ENCODE assay signal across 8 mouse cellular contexts in the genomic region with DNA sequence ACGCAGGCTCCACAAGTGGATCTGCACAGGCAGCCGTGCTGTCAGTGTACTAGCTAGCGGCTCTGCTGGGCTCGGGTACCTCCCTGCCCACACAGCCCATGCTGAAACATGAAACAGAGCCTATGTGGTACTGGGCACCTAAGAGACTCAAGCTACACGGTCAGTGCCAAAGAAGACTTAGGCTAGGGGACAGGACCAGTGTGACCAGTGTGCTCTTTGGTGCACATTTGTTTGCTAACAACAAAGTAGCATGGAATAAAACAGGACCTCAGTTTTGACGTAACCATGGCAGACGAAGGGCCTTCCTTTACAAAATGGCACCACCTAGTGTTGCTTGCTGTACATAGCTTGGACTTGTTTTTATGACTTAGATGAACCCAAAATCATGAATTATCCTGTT. TPM values are rescaled to one million over a fixed set of nuclear protein-coding genes. Genes with fewer than 3 reads are reported as not detected.
DNase-seq lines count a peak whose midpoint lies in the region; ATAC-seq and TF ChIP-seq lines count a peak whose summit lies in the region.

No protein-coding gene starts in this region.

- H3K9me3 ChIP-seq in lung, embryonic 16.5 days (ENCODE audit: control insufficient read depth, low read length) = no peaks in the 10 kb centered on the region

- peak overlapping the region; percentile 4; the same call in 1 of the 2 replicates for H3K4me3 ChIP-seq in testis, adult 2 months (ENCODE audit: control insufficient read depth, low read depth, low read length)
- no peak overlapping the region for H3K4me3 ChIP-seq in lung, embryonic 16.5 days (ENCODE audit: low read length)

- peak; percentile 26; the same call in 1 of the 2 replicates for ATAC-seq in lung, embryonic 16.5 days (ENCODE audit: low read depth)

- no peak for TF ChIP-seq CTCF in testis, adult 2 months (IDR thresholded peaks at IDR 0.05; ENCODE audit: control insufficient read depth, insufficient read depth, insufficient replicate concordance, low read depth, low read length)

- TF ChIP-seq POLR2A in testis, adult 2 months (IDR thresholded peaks at IDR 0.05; ENCODE audit: control insufficient read depth, low read depth, low read length) = no peak

- no peaks in the 10 kb centered on the region for H3K27me3 ChIP-seq in testis, adult 2 months (ENCODE audit: control insufficient read depth, insufficient read depth, low read length)
- no peaks in the 10 kb centered on the region; the same call in 1 of the 2 replicates for H3K27me3 ChIP-seq in lung, embryonic 16.5 days (ENCODE audit: control insufficient read depth, insufficient read depth, low read depth, low read length)

- DNase-seq in testis, postnatal 10 days (ENCODE audit: low spot score) = no peak
- peak; percentile 14 for DNase-seq in cerebellum, adult 11 months
- DNase-seq in forelimb bud, embryonic 11.5 days (ENCODE audit: low read depth, low spot score) = peak; percentile 39
- peak; percentile 77 for DNase-seq in kidney, adult 9 months
- DNase-seq in right cerebral cortex, postnatal 14 days = peak; percentile 30
- no peak for DNase-seq in c-Kit-positive CD71-positive TER-119-positive erythroid progenitor cells, embryonic 14.5 days (ENCODE audit: low spot score)

- H3K4me2 ChIP-seq in lung, embryonic 16.5 days (ENCODE audit: low read depth, low read length) = 0 out of 2 replicates have a peak overlapping the region, but pooled peaks have one; percentile 17

- no peaks in the 10 kb centered on the region; the same call in 1 of the 2 replicates for H3K4me1 ChIP-seq in testis, adult 2 months (ENCODE audit: control insufficient read depth, insufficient read depth, low read length)
- H3K4me1 ChIP-seq in lung, embryonic 16.5 days (replicated peaks; ENCODE audit: control insufficient read depth, insufficient read depth, low read length) = peaks cover 1% of the 10 kb centered on the region

- H3K9ac ChIP-seq in lung, embryonic 16.5 days (ENCODE audit: low read length) = no peak overlapping the region

- 28% methylated on average over 7 of the region's 7 CpGs for WGBS in lung, embryonic 16.5 days

- 0 out of 2 replicates have a peak, but pooled peaks cover 1% of the 10 kb centered on the region for H3K36me3 ChIP-seq in testis, adult 2 months (ENCODE audit: control insufficient read depth, insufficient read depth, low read length)
- H3K36me3 ChIP-seq in lung, embryonic 16.5 days (ENCODE audit: control insufficient read depth, insufficient read depth, low read length) = no peaks in the 10 kb centered on the region

- no peak overlapping the region for H3K27ac ChIP-seq in testis, adult 2 months (ENCODE audit: control insufficient read depth, insufficient read depth, low read depth, low read length)
- H3K27ac ChIP-seq in lung, embryonic 16.5 days (ENCODE audit: low read length) = no peak overlapping the region

RNA-seq across cellular contexts. Expression of gene Ropn1l, which starts 6.4 kb away (rescaled TPM):
- 1,399 and 1,539 TPM in 2 replicates for polyA plus RNA-seq in testis, adult 2 months (2012; rRNA removed)
- polyA plus RNA-seq in lung, embryonic 16.5 days (2015; fragmentation: Nextera tagmentation; extraction: Ambion mirVana) = 5.6 and 6.2 TPM in 2 replicates

Comparison
In these comparisons a context has a peak if more than half of its experiments do, and no peak if none do; other contexts are left out.
1. DNase-seq: peak in cerebellum, adult 11 months (single experiment), forelimb bud, embryonic 11.5 days (single experiment), kidney, adult 9 months (single experiment) and right cerebral cortex, postnatal 14 days (single experiment); none in testis, postnatal 10 days (single experiment) and c-Kit-positive CD71-positive TER-119-positive erythroid progenitor cells, embryonic 14.5 days (single experiment).
2. RNA of gene Ropn1l, which starts 6.4 kb away (polyA plus RNA-seq): 1,399 to 1,539 TPM in testis, adult 2 months; 5.6 to 6.2 TPM in lung, embryonic 16.5 days; every median in the first group is over 100 times any median in the second.